ENCODE assay signal across 13 mouse cellular contexts in the genomic region with DNA sequence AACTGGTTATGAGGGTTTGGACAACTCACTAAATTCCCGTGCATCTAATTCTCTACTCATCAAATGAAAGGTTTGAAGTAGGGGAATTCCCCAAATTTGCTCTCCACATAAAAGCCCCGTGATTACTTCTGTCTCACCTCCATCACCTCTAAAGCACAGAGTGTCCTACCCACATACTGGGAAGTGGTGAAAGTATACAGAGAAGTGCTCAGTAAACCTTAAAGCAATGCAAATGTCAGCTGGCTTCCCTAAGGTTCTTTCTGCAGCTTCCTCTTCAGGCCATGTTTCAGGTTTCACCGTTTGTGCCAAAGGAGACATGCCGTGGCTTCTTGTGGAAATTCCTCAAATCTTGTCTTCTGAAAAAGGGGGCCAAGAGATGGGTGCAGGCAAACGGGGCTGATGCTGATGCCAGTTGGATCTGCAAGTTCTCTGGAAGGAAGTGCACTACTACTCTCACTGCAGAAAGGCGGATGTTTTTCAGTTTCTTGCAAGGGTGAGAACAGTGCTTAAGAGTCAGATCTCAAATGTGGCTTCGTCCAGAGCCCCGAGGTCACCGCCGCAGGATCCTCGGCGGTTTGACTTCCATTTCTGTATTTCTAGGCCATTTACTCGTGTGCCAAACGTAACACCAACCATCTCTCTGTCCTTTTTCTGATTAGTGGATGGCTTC. TPM values are rescaled to one million over a fixed set of nuclear protein-coding genes. Genes with fewer than 3 reads are reported as not detected.
DNase-seq lines count a peak whose midpoint lies in the region; ATAC-seq lines count a peak whose summit lies in the region.
"Had no signal": no experiment of that assay in that cellular context is flagged by ENCODE, and none has a peak within 500 bp of the region (broad histone marks: within the 10 kb centered on the region; RNA-seq: fewer than 3 reads in every experiment).

No protein-coding gene starts in this region.

- no peak overlapping the region for H3K4me2 ChIP-seq in liver, embryonic 15.5 days
- no peak overlapping the region for H3K4me2 ChIP-seq in liver, embryonic 11.5 days
- H3K4me2 ChIP-seq: hindbrain, embryonic 14.5 days had no signal

- H3K36me3 ChIP-seq in liver, embryonic 15.5 days (replicated peaks): no peaks in the 10 kb centered on the region
- H3K36me3 ChIP-seq in liver, embryonic 11.5 days (ENCODE audit: control insufficient read depth, insufficient read depth, low read length): no peaks in the 10 kb centered on the region

- 67% methylated on average over 14 of the region's 14 CpGs for whole genome bisulfite sequencing in liver, embryonic 15.5 days (ENCODE audit: insufficient replicate concordance)
- 80% methylated on average over 14 of the region's 14 CpGs for whole genome bisulfite sequencing in liver, embryonic 11.5 days

- H3K9me3 ChIP-seq in liver, embryonic 15.5 days (replicated peaks): no peaks in the 10 kb centered on the region
- no peaks in the 10 kb centered on the region for H3K9me3 ChIP-seq in liver, embryonic 11.5 days (ENCODE audit: control insufficient read depth, low read length)

- ATAC-seq in liver, embryonic 15.5 days (ENCODE audit: insufficient read depth): no peak
- no peak for ATAC-seq in liver, embryonic 11.5 days (replicated peaks; ENCODE audit: low FRiP score)
- peak; percentile 13; the same call in 1 of the 2 replicates for ATAC-seq in granulocyte monocyte progenitor cell, adult 5-6 weeks (replicated peaks; ENCODE audit: poor library complexity, severe bottlenecking)

- no peak for DNase-seq in liver, embryonic 11.5 days (ENCODE audit: low spot score)
- peak; percentile 78 for DNase-seq in CD4-positive, CD25-positive, alpha-beta regulatory T cell, adult 2 months (ENCODE audit: low read depth, low spot score)
- peak; percentile 79 for DNase-seq in spleen, postnatal 36 days (ENCODE audit: low spot score in 2 of 2)
- no peak for DNase-seq in adrenal gland, postnatal 14 days
- DNase-seq in left cerebral cortex, adult 8-10 months (ENCODE audit: low spot score in 2 of 2): no peak
- DNase-seq in layer of hippocampus, adult 9-10 months (ENCODE audit: low spot score): no peak
- DNase-seq: adrenal gland, adult 8-10 months; kidney, adult 8-10 months; layer of hippocampus, adult 9-11 months had no signal

- no peak overlapping the region for H3K4me3 ChIP-seq in liver, embryonic 15.5 days (replicated peaks)
- H3K4me3 ChIP-seq in liver, embryonic 11.5 days (ENCODE audit: low read depth, low read length): no peak overlapping the region

- 0 out of 2 replicates have a peak overlapping the region, but pooled peaks have one; percentile 16 for H3K27ac ChIP-seq in liver, embryonic 15.5 days (replicated peaks)
- H3K27ac ChIP-seq in liver, embryonic 11.5 days (ENCODE audit: low read depth, low read length): no peak overlapping the region
- H3K27ac ChIP-seq: hindbrain, embryonic 14.5 days; macrophage had no signal

- H3K4me1 ChIP-seq in liver, embryonic 15.5 days (replicated peaks): peaks cover 57% of the 10 kb centered on the region
- H3K4me1 ChIP-seq in liver, embryonic 11.5 days (replicated peaks; ENCODE audit: control insufficient read depth, insufficient read depth, low read length): peaks cover 13% of the 10 kb centered on the region

- no peak overlapping the region for H3K9ac ChIP-seq in liver, embryonic 15.5 days
- H3K9ac ChIP-seq in liver, embryonic 11.5 days (ENCODE audit: low read depth, low read length): no peak overlapping the region
- H3K9ac ChIP-seq: hindbrain, embryonic 14.5 days had no signal

- H3K27me3 ChIP-seq in liver, embryonic 15.5 days: no peaks in the 10 kb centered on the region
- no peaks in the 10 kb centered on the region for H3K27me3 ChIP-seq in liver, embryonic 11.5 days (replicated peaks; ENCODE audit: control insufficient read depth, insufficient read depth, low read length)

RNA-seq across cellular contexts. Expression of gene Pdcd4, which starts 8.0 kb away (rescaled TPM):
- polyA plus RNA-seq in liver, embryonic 15.5 days (2015; fragmentation: Nextera tagmentation; extraction: Ambion mirVana): 16.0 and 17.8 TPM in 2 replicates
- polyA plus RNA-seq in liver, embryonic 11.5 days (2014; fragmentation: Nextera tagmentation; extraction: Ambion mirVana): 48.2 and 50.1 TPM in 2 replicates
- 267 and 284 TPM in 2 replicates for total RNA-seq in granulocyte monocyte progenitor cell, adult 5-6 weeks (2014; fragmentation: Nextera tagmentation)
- 437 and 499 TPM in 2 replicates for total RNA-seq in granulocyte monocyte progenitor cell, adult 5-6 weeks (2017)
- total RNA-seq in adrenal gland, postnatal 14 days (2021): 109 and 110 TPM in 2 replicates
- total RNA-seq in left cerebral cortex, adult 8-10 months (2022): 100 to 1,000 TPM in 2 of 4 experiments, 10 to 100 TPM in 2; 95.8 to 102 (median 98.8) TPM

RNA-seq across cellular contexts. Expression of gene Shoc2, which starts 44.0 kb away (rescaled TPM):
- polyA plus RNA-seq in liver, embryonic 15.5 days (2015; fragmentation: Nextera tagmentation; extraction: Ambion mirVana): 15.3 and 16.0 TPM in 2 replicates
- polyA plus RNA-seq in liver, embryonic 11.5 days (2014; fragmentation: Nextera tagmentation; extraction: Ambion mirVana): 48.6 and 53.8 TPM in 2 replicates
- 28.4 and 30.1 TPM in 2 replicates for total RNA-seq in granulocyte monocyte progenitor cell, adult 5-6 weeks (2014; fragmentation: Nextera tagmentation)
- 42.8 and 55.2 TPM in 2 replicates for total RNA-seq in granulocyte monocyte progenitor cell, adult 5-6 weeks (2017)
- 42.0 and 44.8 TPM in 2 replicates for total RNA-seq in adrenal gland, postnatal 14 days (2021)
- total RNA-seq in left cerebral cortex, adult 8-10 months (2022): 10 to 100 TPM; 54.0 to 59.6 (median 58.1) TPM

RNA-seq across cellular contexts. Expression of gene Bbip1, which starts 44.4 kb away (rescaled TPM):
- 37.4 and 37.6 TPM in 2 replicates for polyA plus RNA-seq in liver, embryonic 15.5 days (2015; fragmentation: Nextera tagmentation; extraction: Ambion mirVana)
- 95.9 and 103 TPM in 2 replicates for polyA plus RNA-seq in liver, embryonic 11.5 days (2014; fragmentation: Nextera tagmentation; extraction: Ambion mirVana)
- total RNA-seq in granulocyte monocyte progenitor cell, adult 5-6 weeks (2014; fragmentation: Nextera tagmentation): 63.6 and 91.9 TPM in 2 replicates
- total RNA-seq in granulocyte monocyte progenitor cell, adult 5-6 weeks (2017): 33.7 and 37.1 TPM in 2 replicates
- total RNA-seq in adrenal gland, postnatal 14 days (2021): 23.2 and 26.1 TPM in 2 replicates
- total RNA-seq in left cerebral cortex, adult 8-10 months (2022): 10 to 100 TPM; 39.9 to 52.1 (median 45.4) TPM

Comparison
In these comparisons a context has a peak if more than half of its experiments do, and no peak if none do; other contexts are left out.
1. DNase-seq: peak in CD4-positive, CD25-positive, alpha-beta regulatory T cell, adult 2 months (single experiment) and spleen, postnatal 36 days (2 of 2); none in liver, embryonic 11.5 days (single experiment), adrenal gland, postnatal 14 days (single experiment), left cerebral cortex, adult 8-10 months (0 of 2) and layer of hippocampus, adult 9-10 months (single experiment).